Mouse (Mus musculus) liver, embryonic 16.5 days (tissue): ENCODE results near the gene Zfp352. TPM values are rescaled to one million over a fixed set of nuclear protein-coding genes. Genes with fewer than 3 reads are reported as not detected.
"Not testable (repeated sequence)": the region's sequence is repeated elsewhere in the genome, so short reads cannot be mapped to it uniquely, and the experiment has no call there.

Source experiments
- ATAC-seq: fragments of 200-750 bp; cut with Nextera tagmentation; 2 replicates; pipeline ENCODE4 v1.8.0; 2017; ENCODE audit warnings: low read depth, mild to moderate bottlenecking, moderate number of reproducible peaks, moderate library complexity
- H3K27ac ChIP-seq: fragments of 300-500 bp; sonication (generic); 2 replicates; pipeline ENCODE4 v1.5.1; 2014; ENCODE audit warnings: mild to moderate bottlenecking, low read length
- H3K27me3 ChIP-seq: fragments of 300-500 bp; sonication (generic); 2 replicates; pipeline ENCODE4 v1.6.1; 2014; ENCODE audit warnings: low read depth, low read length, mixed read lengths; ENCODE audit not compliant: control insufficient read depth, insufficient read depth
- H3K36me3 ChIP-seq: fragments of 300-500 bp; sonication (generic); 2 replicates; pipeline ENCODE4 v1.6.1; 2014; ENCODE audit warnings: mild to moderate bottlenecking; ENCODE audit not compliant: control insufficient read depth, insufficient read depth
- H3K4me1 ChIP-seq: fragments of 300-500 bp; sonication (generic); 2 replicates; pipeline ENCODE4 v1.6.1; 2014; ENCODE audit warnings: low read depth, low read length, mixed read lengths; ENCODE audit not compliant: control insufficient read depth
- H3K4me2 ChIP-seq: fragments of 300-500 bp; sonication (generic); 2 replicates; pipeline ENCODE4 v1.6.1; 2014; ENCODE audit warnings: low read depth, low read length, mixed read lengths
- H3K4me3 ChIP-seq: fragments of 300-500 bp; sonication (generic); 2 replicates; pipeline ENCODE4 v1.5.1; 2014; ENCODE audit warnings: low read depth, mild to moderate bottlenecking, low read length
- H3K9ac ChIP-seq: fragments of 300-500 bp; sonication (generic); 2 replicates; pipeline ENCODE4 v1.6.1; 2014; ENCODE audit warnings: low read depth, low read length
- H3K9me3 ChIP-seq: fragments of 300-500 bp; sonication (generic); replicated peaks from 2 replicates; pipeline ENCODE4 v1.6.1; 2016; ENCODE audit warnings: low read length; ENCODE audit not compliant: control insufficient read depth
- WGBS: fragments of 180-500 bp; shearing (Covaris S2); extraction: QIAGEN DNeasy Blood & Tissue Kit; methylation state at CpG from one replicate; pipeline ENCODE4 v1.1.7; 2014; ENCODE audit not compliant: insufficient replicate concordance; 5-methylcytosine and 5-hydroxymethylcytosine counted together
- polyA plus RNA-seq: library from polyadenylated mRNA; unstranded; fragments of >200 nt; fragmentation: Nextera tagmentation; extraction: Ambion mirVana; gene quantifications from 2 replicates; pipeline ENCODE4 v1.2.1, GENCODE M21; 2015

Zfp352 gene
- polyA plus RNA-seq, result not detected in 2 replicates

DNA sequence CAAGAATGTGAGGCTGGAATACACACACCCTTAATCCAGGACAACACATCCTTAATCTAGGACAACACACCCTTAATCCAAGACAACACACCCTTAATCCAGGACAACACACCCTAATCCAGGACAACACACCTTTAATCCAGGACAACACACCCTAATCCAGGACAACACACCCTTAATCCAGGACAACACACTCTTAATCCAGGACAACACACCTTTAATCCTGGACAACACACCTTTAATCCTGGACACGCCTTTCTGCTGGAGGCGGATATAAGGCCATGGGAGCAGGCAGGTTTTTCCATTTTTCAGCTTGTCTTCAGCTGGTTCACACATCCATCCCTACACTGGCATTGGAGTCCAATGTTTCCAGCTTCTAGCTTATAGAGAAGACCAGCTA is at the start of gene Zfp352:
Gene Zfp352 (plus strand): TSS at position 301 of the 400 bp plus-strand sequence.
- WGBS, result 64% methylated on average over 2 of the region's 2 CpGs
- Histone ChIP-seq H3K9me3 (no peaks in the 10 kb centered on the region), H3K36me3 (no peaks in the 10 kb centered on the region), H3K4me2 (no peak within 1 kb of the TSS), H3K27ac (no peak within 1 kb of the TSS), H3K4me3 (no peak within 1 kb of the TSS), H3K4me1 (no peaks in the 10 kb centered on the region), H3K9ac (no peak within 1 kb of the TSS), H3K27me3 (no peaks in the 10 kb centered on the region)
- ATAC-seq, result no peak

DNA sequence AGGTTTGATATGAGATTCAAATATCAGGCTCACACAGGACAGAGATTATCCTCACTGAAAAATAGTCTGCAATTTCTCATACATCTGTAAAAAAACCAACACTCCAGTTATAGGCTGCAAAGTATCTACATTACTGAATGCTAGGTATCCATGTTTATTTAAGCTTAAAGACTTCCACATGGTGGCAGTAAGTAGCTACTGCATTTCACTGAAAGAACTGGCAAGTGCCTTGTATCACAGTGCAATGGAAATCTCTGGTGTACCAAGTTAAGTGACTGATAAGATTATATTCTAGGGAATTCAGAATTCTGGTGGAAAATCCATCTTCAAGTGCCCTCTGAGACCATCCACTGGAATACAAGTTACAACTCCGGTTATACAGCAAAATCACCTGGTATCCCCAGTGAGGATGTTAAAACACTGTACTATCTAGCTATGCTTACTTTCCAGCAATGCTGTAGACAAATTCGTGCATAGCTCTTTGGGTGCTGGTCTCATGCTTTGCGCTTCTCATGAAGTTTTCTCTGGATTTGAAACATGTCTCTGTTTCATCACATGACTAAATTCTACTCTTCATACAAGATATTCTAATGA is 47.6 kb upstream of the Zfp352 start:
- H3K9ac ChIP-seq, result no peak overlapping the region
- no peak for ATAC-seq
- H3K27me3 ChIP-seq, result no peaks in the 10 kb centered on the region
- 57% methylated on average over 3 of the region's 3 CpGs for WGBS
- no peak overlapping the region for H3K4me3 ChIP-seq
- no peak overlapping the region for H3K4me2 ChIP-seq
- H3K36me3 ChIP-seq, result no peaks in the 10 kb centered on the region
- H3K4me1 ChIP-seq, result no peaks in the 10 kb centered on the region
- H3K27ac ChIP-seq, result no peak overlapping the region
- H3K9me3 ChIP-seq, result no peaks in the 10 kb centered on the region

DNA sequence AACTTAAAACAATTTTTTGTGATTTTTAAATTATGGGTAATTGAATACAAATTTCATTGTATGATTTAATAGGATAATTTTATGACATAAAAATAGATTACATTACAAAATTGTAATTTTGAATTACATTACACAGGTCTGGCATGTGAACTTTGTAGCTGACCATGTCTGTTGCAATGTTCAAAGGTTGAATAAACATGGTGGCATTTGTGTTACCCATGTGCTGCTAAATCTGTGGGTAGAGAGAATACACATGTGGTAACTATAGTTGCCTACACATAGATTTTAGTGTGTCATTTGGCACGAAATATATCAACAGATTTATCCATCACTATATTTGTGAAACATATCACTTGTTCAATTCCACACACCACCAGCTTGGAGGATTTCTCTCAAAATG is 44.6 kb upstream of the Zfp352 start:
- WGBS, result 42% methylated on average over 1 of the region's 1 CpGs
- no peak overlapping the region for H3K27ac ChIP-seq
- H3K36me3 ChIP-seq, result no peaks in the 10 kb centered on the region
- no peak overlapping the region for H3K9ac ChIP-seq
- ATAC-seq, result no peak
- H3K9me3 ChIP-seq, result no peaks in the 10 kb centered on the region
- H3K4me3 ChIP-seq, result no peak overlapping the region
- H3K4me2 ChIP-seq, result no peak overlapping the region
- H3K4me1 ChIP-seq, result no peaks in the 10 kb centered on the region
- no peaks in the 10 kb centered on the region for H3K27me3 ChIP-seq

DNA sequence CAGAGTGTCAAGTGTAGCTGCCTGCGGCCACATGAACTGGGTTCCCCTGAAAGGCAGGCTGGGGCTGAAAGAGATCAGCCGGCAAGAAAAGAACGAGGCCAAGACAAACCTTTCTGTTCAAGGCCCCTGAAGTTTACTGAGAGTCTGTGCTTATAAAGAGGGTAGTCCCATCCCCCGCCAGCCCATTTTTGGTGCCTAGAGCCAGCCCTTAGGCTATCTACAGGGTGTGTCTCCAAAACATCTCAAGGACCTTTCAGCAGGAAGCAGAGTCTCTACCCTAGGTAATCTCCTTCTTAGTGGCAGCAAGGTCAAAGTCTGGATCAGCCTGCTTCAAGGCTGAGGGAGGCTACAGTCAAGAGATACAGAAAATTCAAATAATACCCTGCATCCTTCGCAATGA is 15.2 kb upstream of the Zfp352 start:
- 59% methylated on average over 5 of the region's 5 CpGs for WGBS
- H3K27ac ChIP-seq, result no peak overlapping the region
- no peak overlapping the region for H3K4me2 ChIP-seq
- H3K36me3 ChIP-seq, result no peaks in the 10 kb centered on the region
- no peak for ATAC-seq
- no peak overlapping the region for H3K4me3 ChIP-seq
- no peaks in the 10 kb centered on the region for H3K27me3 ChIP-seq
- H3K9me3 ChIP-seq, result no peaks in the 10 kb centered on the region
- H3K9ac ChIP-seq, result no peak overlapping the region
- H3K4me1 ChIP-seq, result no peaks in the 10 kb centered on the region

DNA sequence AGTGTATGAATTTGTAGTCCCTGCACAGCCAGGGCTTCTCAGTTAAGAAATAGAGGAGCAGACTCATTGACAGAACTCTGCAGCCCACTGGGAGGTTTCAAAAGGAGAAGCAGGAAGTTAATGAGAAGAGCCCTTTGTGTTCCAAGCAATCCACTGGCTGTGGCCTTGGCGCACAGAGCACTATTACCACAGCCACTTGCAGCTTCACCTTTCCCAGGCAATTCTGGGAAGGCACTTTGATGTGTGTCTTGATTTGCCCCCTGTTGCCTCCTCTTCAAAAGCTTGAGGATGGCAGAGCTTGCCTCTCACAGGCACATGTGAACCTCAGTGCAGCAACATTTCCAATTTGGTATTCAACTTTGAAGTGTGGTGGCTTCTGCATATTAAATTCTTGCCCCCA is 7.1 kb upstream of the Zfp352 start:
- H3K4me3 ChIP-seq, result no peak overlapping the region

DNA sequence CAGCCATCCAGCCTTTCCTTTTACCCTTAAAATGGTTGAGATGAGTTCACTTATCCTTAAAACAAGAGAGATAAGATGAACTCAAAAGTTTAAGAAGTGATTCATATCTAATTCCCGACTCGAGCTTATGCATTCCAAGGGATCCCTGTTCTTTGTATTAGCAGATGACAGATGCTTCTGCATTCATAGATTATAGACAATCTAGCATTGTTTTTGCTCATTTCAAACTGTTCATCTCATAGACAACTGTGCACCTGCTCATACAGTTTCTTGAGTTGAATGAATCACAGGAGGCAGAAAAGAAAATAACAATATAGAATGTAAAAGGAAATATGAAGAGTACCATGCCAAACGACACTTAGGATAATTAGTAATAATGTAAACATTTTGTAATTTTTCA is 6.5 kb upstream of the Zfp352 start:
- no peak overlapping the region for H3K4me2 ChIP-seq
- H3K4me1 ChIP-seq, result no peaks in the 10 kb centered on the region
- no peak overlapping the region for H3K9ac ChIP-seq
- H3K27me3 ChIP-seq, result no peaks in the 10 kb centered on the region
- no peak overlapping the region for H3K4me3 ChIP-seq
- H3K27ac ChIP-seq, result no peak overlapping the region
- H3K36me3 ChIP-seq, result no peaks in the 10 kb centered on the region
- ATAC-seq, result no peak
- no peaks in the 10 kb centered on the region for H3K9me3 ChIP-seq
- WGBS, result 50% methylated on average over 3 of the region's 3 CpGs

More for the DNA sequence above, 7.1 kb upstream of the Zfp352 start:
- H3K9me3 ChIP-seq, result no peaks in the 10 kb centered on the region
- WGBS, result 19% methylated on average over 1 of the region's 1 CpGs
- no peak overlapping the region for H3K4me2 ChIP-seq
- no peak for ATAC-seq
- no peaks in the 10 kb centered on the region for H3K36me3 ChIP-seq
- H3K27ac ChIP-seq, result no peak overlapping the region
- no peak overlapping the region for H3K9ac ChIP-seq
- no peaks in the 10 kb centered on the region for H3K4me1 ChIP-seq
- no peaks in the 10 kb centered on the region for H3K27me3 ChIP-seq

DNA sequence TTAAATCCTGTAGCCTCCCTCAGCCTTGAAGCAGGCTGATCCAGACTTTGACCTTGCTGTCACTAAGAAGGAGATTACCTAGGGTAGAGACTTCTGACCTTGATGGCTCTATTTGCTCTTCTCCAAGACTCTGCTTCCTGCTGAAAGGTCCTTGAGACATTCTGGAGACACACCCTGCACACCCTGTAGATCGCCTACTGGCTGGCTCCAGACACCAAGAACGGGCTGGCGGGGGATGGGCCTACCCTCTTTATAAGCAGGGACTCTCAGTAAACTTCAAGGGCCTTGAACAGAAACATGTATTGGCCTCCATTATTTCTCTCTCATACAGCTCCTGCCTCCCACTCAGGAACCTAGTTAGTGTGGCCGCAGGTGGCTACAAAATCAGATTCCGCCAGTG is 17.0 kb downstream of the Zfp352 start:
- not testable (repeated sequence) for ATAC-seq, H3K27me3 ChIP-seq, H3K9me3 ChIP-seq, H3K36me3 ChIP-seq, H3K4me2 ChIP-seq, H3K27ac ChIP-seq, H3K4me1 ChIP-seq, H3K4me3 ChIP-seq, H3K9ac ChIP-seq
- WGBS, result 83% methylated on average over 5 of the region's 5 CpGs

DNA sequence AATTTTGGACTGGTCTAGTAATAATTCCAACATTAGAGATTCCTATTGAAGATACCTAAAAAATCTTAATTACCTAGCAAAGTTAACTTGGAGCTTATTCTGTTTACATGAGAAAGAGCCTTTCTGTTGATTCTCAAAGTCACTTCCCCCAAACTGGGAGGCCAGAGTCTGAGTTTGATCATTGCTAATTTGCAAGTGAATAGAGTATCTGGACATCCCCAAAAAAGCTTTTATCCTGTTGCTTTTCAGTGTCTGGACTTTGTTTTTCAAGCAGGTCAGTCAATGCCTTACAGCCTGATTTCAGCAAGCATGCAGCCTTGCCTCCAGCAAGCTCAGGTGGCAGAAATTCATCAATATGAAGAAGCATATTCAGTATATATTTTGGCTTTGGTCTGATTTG is 51.2 kb downstream of the Zfp352 start:
- Histone ChIP-seq H3K9ac (no peak overlapping the region), H3K27ac (no peak overlapping the region), H3K4me2 (no peak overlapping the region), H3K4me3 (no peak overlapping the region), H3K36me3 (no peaks in the 10 kb centered on the region), H3K4me1 (no peaks in the 10 kb centered on the region), H3K27me3 (no peaks in the 10 kb centered on the region), H3K9me3 (no peaks in the 10 kb centered on the region)
- ATAC-seq, result no peak
